Mouse (Mus musculus) urinary bladder, postnatal 36 days (tissue): Measurements from ENCODE around the gene Pllp.

Source experiments
- DNase-seq, 2 experiments: peaks; one replicate each; pipeline ENCODE4 v3.0.0; 2022; ENCODE audit warnings: low spot score in 2 of 2, mixed read lengths in 1 of 2

Pllp gene

GRCm38 (mm10) chr8:94654994-94655393 lies 41.1 kb downstream of the Pllp start:
- no peak for DNase-seq

GRCm38 (mm10) chr8:94652951-94653350 lies 43.1 kb downstream of the Pllp start:
- DNase-seq: no peak

GRCm38 (mm10) chr8:94649496-94649895 lies 46.6 kb downstream of the Pllp start:
- DNase-seq: no peak

GRCm38 (mm10) chr8:94646165-94646564 lies 49.9 kb downstream of the Pllp start:
- DNase-seq: no peak

GRCm38 (mm10) chr8:94645202-94645601 lies 50.9 kb downstream of the Pllp start:
- DNase-seq: no peak

- no peak for DNase-seq
Observed at GRCm38 (mm10) chr8:94641938-94642337, 54.1 kb downstream of the Pllp start.

GRCm38 (mm10) chr8:94641183-94641582 lies 54.9 kb downstream of the Pllp start:
- DNase-seq: no peak

GRCm38 (mm10) chr8:94634211-94634610 lies 61.9 kb downstream of the Pllp start:
- no peak for DNase-seq

GRCm38 (mm10) chr8:94633564-94634194 lies 62.4 kb downstream of the Pllp start:
- DNase-seq: no peak
